Mouse (Mus musculus): ENCODE measurements at regions not wholly inside any gene's neighbourhood (a gene's known extent, or its start where the extent isn't known, plus 50 kb on each side); places are given as distances from the start of the nearest gene placed in this dataset.

DNA sequence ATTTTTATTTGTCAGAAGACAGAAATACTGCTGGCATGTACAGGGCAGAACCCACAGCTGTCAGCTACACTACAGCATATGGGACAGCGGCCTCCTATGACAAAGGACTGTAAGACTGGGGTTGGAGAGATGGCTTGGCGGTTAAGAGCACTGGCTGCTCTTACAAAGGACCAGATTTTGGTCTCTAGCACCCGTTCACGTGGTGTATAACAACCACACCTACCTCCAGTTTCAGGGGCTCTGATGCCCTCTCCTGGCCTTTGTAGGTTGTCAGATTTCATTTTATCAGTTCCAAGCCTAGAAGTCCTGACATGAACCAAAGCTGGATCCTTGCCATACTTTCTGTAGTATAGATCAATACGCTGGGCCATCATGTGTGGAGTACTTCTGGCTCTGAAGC lies 54.9 kb upstream of the Elk3 start:
- TF ChIP-seq CTCF (IDR thresholded peaks at IDR 0.05; ENCODE audit: control insufficient read depth, insufficient read depth, insufficient replicate concordance, low read depth, low read length) (no peak), POLR2A (IDR thresholded peaks at IDR 0.05; ENCODE audit: control insufficient read depth, low read depth, low read length) (no peak)

Data from testis, adult 2 months (tissue).